Mouse (Mus musculus): ENCODE results near the gene Snx29. TPM values are rescaled to one million over a fixed set of nuclear protein-coding genes. Genes with fewer than 3 reads are reported as not detected.

Snx29 gene
- total RNA-seq, 1 experiment = 9.6 TPM

GRCm38 (mm10) chr16:11701579-11701978, 378.9 kb downstream of the Snx29 start:
- Histone ChIP-seq H3K9ac (ENCODE audit: insufficient read depth, low read depth, low read length, poor library complexity, severe bottlenecking) (no peak overlapping the region), H3K4me3 (ENCODE audit: insufficient read depth in 1 of 2, low read depth in 1 of 2, low read length in 2 of 2, poor library complexity in 1 of 2, severe bottlenecking in 1 of 2) (no peak overlapping the region), H3K9me3 (ENCODE audit: control insufficient read depth, insufficient read depth, low read depth, low read length) (no peaks in the 10 kb centered on the region), H3K36me3 (ENCODE audit: control insufficient read depth, insufficient read depth, low read length, poor library complexity, severe bottlenecking) (no peaks in the 10 kb centered on the region), H3K27ac (ENCODE audit: insufficient read depth, low read depth, low read length, poor library complexity, severe bottlenecking) (no peak overlapping the region), H3K4me1 (ENCODE audit: control insufficient read depth in 2 of 2, insufficient read depth in 2 of 2, low read length in 2 of 2, poor library complexity in 1 of 2) (peaks cover 0 to under 1% of the 10 kb centered on the region in 2 experiments; a peak in 1 of 4 replicates)
- TF ChIP-seq ZNF384 (IDR thresholded peaks at IDR 0.05; ENCODE audit: low read depth, low read length) (no peak), HCFC1 (IDR thresholded peaks at IDR 0.05; ENCODE audit: borderline replicate concordance, insufficient read depth, low read length) (no peak), CHD2 (IDR thresholded peaks at IDR 0.05; ENCODE audit: low read depth, low read length) (no peak), ZC3H11A (IDR thresholded peaks at IDR 0.05; ENCODE audit: borderline replicate concordance, low read depth, low read length) (no peak), MAFK (IDR thresholded peaks at IDR 0.05; ENCODE audit: insufficient read depth, low read depth, low read length) (no peak)
- in situ Hi-C loops (cut with MboI; ENCODE audit: low sequenced_read_pairs in 2 of 2, unreplicated experiment in 2 of 2) = no loop called here
- no peak for DNase-seq (ENCODE audit: low read depth, low spot score)

GRCm38 (mm10) chr16:11704096-11704495, 381.4 kb downstream of the Snx29 start:
- no peak overlapping the region for H3K4me3 ChIP-seq (ENCODE audit: insufficient read depth in 1 of 2, low read depth in 1 of 2, low read length in 2 of 2, poor library complexity in 1 of 2, severe bottlenecking in 1 of 2)
- in situ Hi-C loops (cut with MboI; ENCODE audit: low sequenced_read_pairs in 2 of 2, unreplicated experiment in 2 of 2) = no loop called here
- no peak overlapping the region for H3K9ac ChIP-seq (ENCODE audit: insufficient read depth, low read depth, low read length, poor library complexity, severe bottlenecking)
- TF ChIP-seq ZNF384 (IDR thresholded peaks at IDR 0.05; ENCODE audit: low read depth, low read length) = no peak
- no peak for TF ChIP-seq CHD2 (IDR thresholded peaks at IDR 0.05; ENCODE audit: low read depth, low read length)
- TF ChIP-seq ZC3H11A (IDR thresholded peaks at IDR 0.05; ENCODE audit: borderline replicate concordance, low read depth, low read length) = no peak
- no peak for TF ChIP-seq HCFC1 (IDR thresholded peaks at IDR 0.05; ENCODE audit: borderline replicate concordance, insufficient read depth, low read length)
- no peak for TF ChIP-seq MAFK (IDR thresholded peaks at IDR 0.05; ENCODE audit: insufficient read depth, low read depth, low read length)
- H3K9me3 ChIP-seq (ENCODE audit: control insufficient read depth, insufficient read depth, low read depth, low read length) = no peaks in the 10 kb centered on the region
- no peak for DNase-seq (ENCODE audit: low read depth, low spot score)
- no peaks in the 10 kb centered on the region for H3K36me3 ChIP-seq (ENCODE audit: control insufficient read depth, insufficient read depth, low read length, poor library complexity, severe bottlenecking)
- no peaks in the 10 kb centered on the region for H3K4me1 ChIP-seq (ENCODE audit: control insufficient read depth in 2 of 2, insufficient read depth in 2 of 2, low read length in 2 of 2, poor library complexity in 1 of 2)
- H3K27ac ChIP-seq (ENCODE audit: insufficient read depth, low read depth, low read length, poor library complexity, severe bottlenecking) = no peak overlapping the region

GRCm38 (mm10) chr16:11705456-11705855, 382.7 kb downstream of the Snx29 start:
- TF ChIP-seq CHD2 (IDR thresholded peaks at IDR 0.05; ENCODE audit: low read depth, low read length) (no peak), HCFC1 (IDR thresholded peaks at IDR 0.05; ENCODE audit: borderline replicate concordance, insufficient read depth, low read length) (no peak), ZC3H11A (IDR thresholded peaks at IDR 0.05; ENCODE audit: borderline replicate concordance, low read depth, low read length) (no peak), ZNF384 (IDR thresholded peaks at IDR 0.05; ENCODE audit: low read depth, low read length) (no peak), MAFK (IDR thresholded peaks at IDR 0.05; ENCODE audit: insufficient read depth, low read depth, low read length) (no peak)
- Histone ChIP-seq H3K9me3 (ENCODE audit: control insufficient read depth, insufficient read depth, low read depth, low read length) (no peaks in the 10 kb centered on the region), H3K36me3 (ENCODE audit: control insufficient read depth, insufficient read depth, low read length, poor library complexity, severe bottlenecking) (no peaks in the 10 kb centered on the region), H3K27ac (ENCODE audit: insufficient read depth, low read depth, low read length, poor library complexity, severe bottlenecking) (no peak overlapping the region), H3K4me3 (ENCODE audit: insufficient read depth in 1 of 2, low read depth in 1 of 2, low read length in 2 of 2, poor library complexity in 1 of 2, severe bottlenecking in 1 of 2) (no peak overlapping the region), H3K4me1 (ENCODE audit: control insufficient read depth in 2 of 2, insufficient read depth in 2 of 2, low read length in 2 of 2, poor library complexity in 1 of 2) (no peaks in the 10 kb centered on the region), H3K9ac (ENCODE audit: insufficient read depth, low read depth, low read length, poor library complexity, severe bottlenecking) (no peak overlapping the region)
- in situ Hi-C loops (cut with MboI; ENCODE audit: low sequenced_read_pairs in 2 of 2, unreplicated experiment in 2 of 2) = no loop called here
- DNase-seq (ENCODE audit: low read depth, low spot score) = no peak

DNA sequence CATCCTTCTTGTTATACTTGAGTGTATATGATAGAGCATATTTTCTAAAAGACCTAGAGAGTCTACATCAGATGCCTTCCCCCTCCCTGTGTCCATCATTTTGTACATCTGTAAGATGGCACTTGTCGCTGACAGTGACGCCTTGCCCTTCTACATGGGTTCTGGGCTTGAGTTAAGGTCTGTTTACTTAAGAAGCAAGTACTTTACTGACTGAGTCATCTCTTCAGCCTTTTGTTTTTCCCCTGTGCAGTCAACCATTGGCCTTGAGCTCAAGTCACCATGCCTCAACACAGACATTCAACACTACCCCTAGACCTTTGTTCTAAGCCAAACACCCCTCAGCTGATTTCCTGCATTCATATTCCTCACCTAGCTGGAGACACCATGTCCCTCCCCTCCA, 385.4 kb downstream of the Snx29 start:
- H3K9ac ChIP-seq (ENCODE audit: insufficient read depth, low read depth, low read length, poor library complexity, severe bottlenecking) = no peak overlapping the region
- H3K4me3 ChIP-seq (ENCODE audit: insufficient read depth in 1 of 2, low read depth in 1 of 2, low read length in 2 of 2, poor library complexity in 1 of 2, severe bottlenecking in 1 of 2) = no peak overlapping the region
- no peak overlapping the region for H3K27ac ChIP-seq (ENCODE audit: insufficient read depth, low read depth, low read length, poor library complexity, severe bottlenecking)
- no peak for DNase-seq (ENCODE audit: low read depth, low spot score)
- in situ Hi-C loops (cut with MboI; ENCODE audit: low sequenced_read_pairs in 2 of 2, unreplicated experiment in 2 of 2) = no loop called here
- no peaks in the 10 kb centered on the region for H3K9me3 ChIP-seq (ENCODE audit: control insufficient read depth, insufficient read depth, low read depth, low read length)
- TF ChIP-seq HCFC1 (IDR thresholded peaks at IDR 0.05; ENCODE audit: borderline replicate concordance, insufficient read depth, low read length) (no peak), CHD2 (IDR thresholded peaks at IDR 0.05; ENCODE audit: low read depth, low read length) (no peak), ZC3H11A (IDR thresholded peaks at IDR 0.05; ENCODE audit: borderline replicate concordance, low read depth, low read length) (no peak), MAFK (IDR thresholded peaks at IDR 0.05; ENCODE audit: insufficient read depth, low read depth, low read length) (no peak), ZNF384 (IDR thresholded peaks at IDR 0.05; ENCODE audit: low read depth, low read length) (no peak)
- no peaks in the 10 kb centered on the region for H3K36me3 ChIP-seq (ENCODE audit: control insufficient read depth, insufficient read depth, low read length, poor library complexity, severe bottlenecking)
- no peaks in the 10 kb centered on the region for H3K4me1 ChIP-seq (ENCODE audit: control insufficient read depth in 2 of 2, insufficient read depth in 2 of 2, low read length in 2 of 2, poor library complexity in 1 of 2)

GRCm38 (mm10) chr16:11709382-11709781, 386.7 kb downstream of the Snx29 start:
- Histone ChIP-seq H3K9me3 (ENCODE audit: control insufficient read depth, insufficient read depth, low read depth, low read length) (no peaks in the 10 kb centered on the region), H3K4me1 (ENCODE audit: control insufficient read depth in 2 of 2, insufficient read depth in 2 of 2, low read length in 2 of 2, poor library complexity in 1 of 2) (no peaks in the 10 kb centered on the region), H3K27ac (ENCODE audit: insufficient read depth, low read depth, low read length, poor library complexity, severe bottlenecking) (no peak overlapping the region), H3K9ac (ENCODE audit: insufficient read depth, low read depth, low read length, poor library complexity, severe bottlenecking) (no peak overlapping the region), H3K36me3 (ENCODE audit: control insufficient read depth, insufficient read depth, low read length, poor library complexity, severe bottlenecking) (no peaks in the 10 kb centered on the region), H3K4me3 (ENCODE audit: insufficient read depth in 1 of 2, low read depth in 1 of 2, low read length in 2 of 2, poor library complexity in 1 of 2, severe bottlenecking in 1 of 2) (no peak overlapping the region)
- in situ Hi-C loops (cut with MboI; ENCODE audit: low sequenced_read_pairs in 2 of 2, unreplicated experiment in 2 of 2) = no loop called here
- TF ChIP-seq CHD2 (IDR thresholded peaks at IDR 0.05; ENCODE audit: low read depth, low read length) = no peak
- TF ChIP-seq ZNF384 (IDR thresholded peaks at IDR 0.05; ENCODE audit: low read depth, low read length) = no peak
- TF ChIP-seq MAFK (IDR thresholded peaks at IDR 0.05; ENCODE audit: insufficient read depth, low read depth, low read length) = no peak
- TF ChIP-seq HCFC1 (IDR thresholded peaks at IDR 0.05; ENCODE audit: borderline replicate concordance, insufficient read depth, low read length) = no peak
- no peak for TF ChIP-seq ZC3H11A (IDR thresholded peaks at IDR 0.05; ENCODE audit: borderline replicate concordance, low read depth, low read length)
- DNase-seq (ENCODE audit: low read depth, low spot score) = no peak
